Mouse (Mus musculus): ENCODE data around the gene Pcdh17. TPM values are rescaled to one million over a fixed set of nuclear protein-coding genes. Genes with fewer than 3 reads are reported as not detected.

Gene Pcdh17
- total RNA-seq, 1 experiment from 2014 or later: not detected

- ATAC-seq (ENCODE audit: extremely low read depth, insufficient number of reproducible peaks, low FRiP score, poor library complexity, severe bottlenecking): no peak
Measured at GRCm38 (mm10) chr14:84475491-84475890, 32.1 kb downstream of the Pcdh17 start.

DNA sequence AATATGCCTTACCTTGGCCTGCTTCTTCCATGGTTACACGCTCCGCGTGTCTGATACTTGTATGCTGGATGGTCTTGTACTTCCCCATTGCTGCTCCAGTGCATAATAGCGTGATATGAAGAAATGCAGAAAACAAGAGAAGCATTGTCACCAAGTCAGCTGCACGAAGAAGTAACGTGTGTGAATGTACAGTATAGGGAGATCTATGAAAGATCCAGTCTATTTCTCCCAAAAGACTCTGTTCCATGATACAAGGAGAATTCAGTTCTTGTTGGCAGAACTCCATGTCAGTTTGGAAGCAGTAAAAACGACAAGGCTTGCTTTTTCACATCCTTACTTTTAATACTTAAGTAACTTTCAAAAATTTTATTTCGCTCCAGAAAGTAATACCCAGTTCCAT lies 33.0 kb downstream of the Pcdh17 start:
- no peak for ATAC-seq (ENCODE audit: extremely low read depth, insufficient number of reproducible peaks, low FRiP score, poor library complexity, severe bottlenecking)

DNA sequence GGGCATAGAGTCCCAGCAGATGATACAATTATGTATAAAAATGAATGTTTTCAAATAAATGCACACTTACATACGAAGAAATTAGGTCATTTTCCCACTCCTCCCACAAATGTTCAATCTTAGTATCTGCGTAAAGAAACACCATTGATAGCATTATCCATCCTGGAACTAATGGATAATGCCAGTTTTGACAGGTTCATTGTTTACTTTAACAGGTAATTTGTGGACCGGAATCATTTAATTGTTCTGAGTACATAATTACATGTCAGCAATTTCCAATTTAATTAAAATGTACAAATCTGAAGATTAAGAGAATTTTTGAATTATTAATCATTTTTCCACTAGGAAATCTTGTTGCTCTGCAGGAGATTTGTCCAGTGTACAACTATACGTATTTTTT lies 33.5 kb downstream of the Pcdh17 start:
- no peak for ATAC-seq (ENCODE audit: extremely low read depth, insufficient number of reproducible peaks, low FRiP score, poor library complexity, severe bottlenecking)

GRCm38 (mm10) chr14:84477411-84477810 lies 34.0 kb downstream of the Pcdh17 start:
- no peak for ATAC-seq (ENCODE audit: extremely low read depth, insufficient number of reproducible peaks, low FRiP score, poor library complexity, severe bottlenecking)

DNA sequence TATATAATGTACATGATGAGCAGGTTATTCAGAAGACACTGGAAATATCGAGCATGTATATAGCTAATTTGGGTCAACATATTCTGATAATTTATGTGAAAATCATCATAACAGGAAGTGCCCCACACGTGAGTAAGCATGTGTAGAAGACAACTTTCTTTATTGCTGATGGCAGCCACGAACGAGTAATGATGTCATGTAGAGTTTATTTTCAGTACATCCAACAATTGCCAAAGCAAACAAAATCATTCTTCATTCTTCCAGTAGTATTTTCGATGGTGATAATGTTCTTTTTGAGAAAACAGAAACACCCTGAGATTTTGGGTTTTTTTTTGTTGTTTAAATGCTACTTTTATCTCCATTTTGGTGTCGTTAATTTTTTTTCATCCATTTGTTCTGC lies 37.2 kb downstream of the Pcdh17 start:
- no peak for ATAC-seq (ENCODE audit: extremely low read depth, insufficient number of reproducible peaks, low FRiP score, poor library complexity, severe bottlenecking)

- ATAC-seq (ENCODE audit: extremely low read depth, insufficient number of reproducible peaks, low FRiP score, poor library complexity, severe bottlenecking): no peak
Measured at GRCm38 (mm10) chr14:84484350-84484749, 41.0 kb downstream of the Pcdh17 start.

- ATAC-seq (ENCODE audit: extremely low read depth, insufficient number of reproducible peaks, low FRiP score, poor library complexity, severe bottlenecking): no peak
Measured at GRCm38 (mm10) chr14:84511010-84511409, 67.6 kb downstream of the Pcdh17 start.

GRCm38 (mm10) chr14:84532397-84532796 lies 89.0 kb downstream of the Pcdh17 start:
- no peak for ATAC-seq (ENCODE audit: extremely low read depth, insufficient number of reproducible peaks, low FRiP score, poor library complexity, severe bottlenecking)

DNA sequence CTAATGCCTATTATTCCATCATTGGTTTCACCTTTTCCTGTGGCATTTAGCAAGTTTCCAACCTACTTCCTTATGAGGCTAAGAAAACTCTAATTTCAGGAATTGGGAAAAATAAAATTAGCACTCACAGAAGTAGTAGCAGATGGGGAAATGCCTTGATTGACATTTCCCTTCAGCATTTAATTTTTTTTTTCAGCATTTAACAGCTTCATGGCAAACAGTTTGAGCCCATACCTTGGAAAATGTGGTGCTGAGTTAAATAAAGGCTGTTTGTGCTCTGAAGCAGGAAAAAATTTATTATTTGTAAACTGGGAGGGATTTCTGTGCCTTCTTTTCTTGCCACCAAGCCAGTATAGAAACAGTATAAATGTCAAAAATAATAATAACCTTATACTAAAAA lies 91.9 kb downstream of the Pcdh17 start:
- ATAC-seq (ENCODE audit: extremely low read depth, insufficient number of reproducible peaks, low FRiP score, poor library complexity, severe bottlenecking): no peak

- ATAC-seq (ENCODE audit: extremely low read depth, insufficient number of reproducible peaks, low FRiP score, poor library complexity, severe bottlenecking): no peak
Measured at GRCm38 (mm10) chr14:84541838-84542237, 98.5 kb downstream of the Pcdh17 start.

DNA sequence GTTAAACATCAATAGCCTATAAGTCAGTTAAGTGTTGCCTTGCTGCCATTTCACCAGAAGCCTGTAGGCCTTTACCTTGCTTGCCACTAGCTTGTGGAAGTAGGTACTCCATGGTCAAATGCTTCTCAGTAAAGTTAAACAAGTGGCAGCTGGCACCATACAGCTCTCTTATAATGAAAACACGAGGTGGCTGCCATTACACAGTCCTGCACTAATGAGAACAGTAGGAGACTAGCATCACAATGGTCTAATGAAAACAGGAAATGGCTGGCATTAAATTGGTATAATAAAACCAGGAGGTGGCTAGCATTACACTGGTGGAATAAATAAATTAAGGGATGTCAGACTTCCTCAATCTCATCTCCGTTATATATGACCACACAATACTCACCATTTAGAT lies 102.6 kb downstream of the Pcdh17 start:
- no peak for ATAC-seq (ENCODE audit: extremely low read depth, insufficient number of reproducible peaks, low FRiP score, poor library complexity, severe bottlenecking)

DNA sequence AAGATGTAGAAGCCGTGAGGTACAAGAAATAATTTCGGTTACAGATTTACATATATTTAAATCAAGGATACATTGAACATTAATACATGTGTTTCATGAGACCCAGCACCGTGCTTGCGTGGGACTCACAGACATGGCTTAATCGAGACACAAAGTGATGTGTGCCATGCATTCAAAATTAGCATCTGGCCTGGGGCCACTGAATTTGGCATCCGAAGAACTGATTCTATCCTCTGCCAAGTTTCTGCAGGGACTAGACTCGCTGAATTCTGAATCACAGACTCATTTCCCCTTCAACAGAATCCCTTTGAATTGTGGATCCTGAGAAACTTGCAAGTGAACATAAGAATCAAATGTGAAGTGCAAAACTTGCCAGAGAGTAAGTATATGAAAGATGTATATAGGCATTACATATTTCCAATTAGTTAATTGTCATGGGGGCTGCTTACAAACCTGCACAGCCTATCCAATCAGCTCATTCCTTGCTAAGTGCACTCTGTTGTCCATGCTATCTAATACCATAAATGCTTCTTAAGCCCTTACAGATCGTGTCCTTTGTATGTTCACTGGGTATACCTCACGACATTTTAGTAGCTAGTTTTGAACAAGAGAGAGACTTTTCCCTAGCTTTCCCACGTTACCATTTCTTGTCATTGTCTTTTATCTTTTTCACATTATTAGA lies 104.3 kb downstream of the Pcdh17 start:
- no peak for ATAC-seq (ENCODE audit: extremely low read depth, insufficient number of reproducible peaks, low FRiP score, poor library complexity, severe bottlenecking)

DNA sequence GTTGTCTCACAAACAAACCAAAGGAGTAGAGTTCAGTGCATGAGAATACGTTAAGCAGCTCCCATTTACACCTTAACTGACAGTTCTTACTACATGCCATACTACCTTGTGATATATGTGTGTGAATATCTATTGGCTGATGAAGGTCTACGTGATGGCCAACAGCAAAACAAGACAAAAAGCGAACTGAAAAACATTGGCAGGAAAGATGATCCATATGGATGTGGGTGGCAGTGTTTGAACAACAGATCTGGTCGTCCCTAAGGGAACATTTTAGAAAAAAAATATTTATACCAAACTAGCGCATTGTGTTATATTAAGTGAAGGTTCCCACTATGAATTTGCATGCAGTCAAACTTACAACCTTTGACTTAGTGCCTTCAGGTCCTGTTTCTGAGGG lies 108.2 kb downstream of the Pcdh17 start:
- ATAC-seq (ENCODE audit: extremely low read depth, insufficient number of reproducible peaks, low FRiP score, poor library complexity, severe bottlenecking): no peak

- ATAC-seq (ENCODE audit: extremely low read depth, insufficient number of reproducible peaks, low FRiP score, poor library complexity, severe bottlenecking): no peak
Measured at GRCm38 (mm10) chr14:84571071-84571470, 127.7 kb downstream of the Pcdh17 start.
